Mouse (Mus musculus) midbrain, embryonic 11.5 days (tissue): ENCODE measurements around the gene Taldo1. TPM values are rescaled to one million over a fixed set of nuclear protein-coding genes. Genes with fewer than 3 reads are reported as not detected.
"Not testable (repeated sequence)": the region's sequence is repeated elsewhere in the genome, so short reads cannot be mapped to it uniquely, and the experiment has no call there.

Experiments
- ATAC-seq: fragments of 200-750 bp; cut with Nextera tagmentation; 2 replicates; pipeline ENCODE4 v1.8.0; 2017; ENCODE audit warnings: moderate TSS enrichment, moderate library complexity; ENCODE audit not compliant: low FRiP score
- DNase-seq: peaks from one replicate; pipeline ENCODE4 v3.0.0; 2015; ENCODE audit warnings: low spot score; ENCODE audit errors: missing footprints
- H3K27ac ChIP-seq: fragments of 300-500 bp; sonication (generic); 2 replicates; pipeline ENCODE4 v1.5.1; 2014; ENCODE audit warnings: low read depth, low read length
- H3K27me3 ChIP-seq: fragments of 300-500 bp; sonication (generic); 2 replicates; pipeline ENCODE4 v1.6.1; 2014; ENCODE audit warnings: mild to moderate bottlenecking, low read length, moderate library complexity, mixed read lengths; ENCODE audit not compliant: control insufficient read depth, insufficient read depth
- H3K36me3 ChIP-seq: fragments of 300-500 bp; sonication (generic); 2 replicates; pipeline ENCODE4 v1.6.1; 2014; ENCODE audit warnings: mild to moderate bottlenecking, low read length, moderate library complexity, mixed read lengths; ENCODE audit not compliant: control insufficient read depth, insufficient read depth
- H3K4me1 ChIP-seq: fragments of 300-500 bp; sonication (generic); 2 replicates; pipeline ENCODE4 v1.6.1; 2014; ENCODE audit warnings: low read length; ENCODE audit not compliant: control insufficient read depth, insufficient read depth
- H3K4me2 ChIP-seq: fragments of 300-500 bp; sonication (generic); 2 replicates; pipeline ENCODE4 v1.6.1; 2014; ENCODE audit warnings: mild to moderate bottlenecking, moderate library complexity
- H3K4me3 ChIP-seq: fragments of 300-500 bp; sonication (generic); 2 replicates; pipeline ENCODE4 v1.5.1; 2014; ENCODE audit warnings: low read depth, low read length
- H3K9ac ChIP-seq: fragments of 300-500 bp; sonication (generic); 2 replicates; pipeline ENCODE4 v1.6.1; 2014; ENCODE audit warnings: low read length
- H3K9me3 ChIP-seq: fragments of 300-500 bp; sonication (generic); 2 replicates; pipeline ENCODE4 v1.6.1; 2016; ENCODE audit warnings: low read length; ENCODE audit not compliant: control insufficient read depth
- WGBS: fragments of 180-500 bp; shearing (Covaris S2); extraction: QIAGEN DNeasy Blood & Tissue Kit; methylation state at CpG from one replicate; pipeline ENCODE4 v1.1.7; 2014; 5-methylcytosine and 5-hydroxymethylcytosine counted together
- polyA plus RNA-seq: library from polyadenylated mRNA; unstranded; fragments of >200 nt; fragmentation: Nextera tagmentation; extraction: Ambion mirVana; gene quantifications from 2 replicates; pipeline ENCODE4 v1.2.1, GENCODE M21; 2014

The Taldo1 gene
- polyA plus RNA-seq, 1 experiment from 2014 or later, result 386 TPM

DNA sequence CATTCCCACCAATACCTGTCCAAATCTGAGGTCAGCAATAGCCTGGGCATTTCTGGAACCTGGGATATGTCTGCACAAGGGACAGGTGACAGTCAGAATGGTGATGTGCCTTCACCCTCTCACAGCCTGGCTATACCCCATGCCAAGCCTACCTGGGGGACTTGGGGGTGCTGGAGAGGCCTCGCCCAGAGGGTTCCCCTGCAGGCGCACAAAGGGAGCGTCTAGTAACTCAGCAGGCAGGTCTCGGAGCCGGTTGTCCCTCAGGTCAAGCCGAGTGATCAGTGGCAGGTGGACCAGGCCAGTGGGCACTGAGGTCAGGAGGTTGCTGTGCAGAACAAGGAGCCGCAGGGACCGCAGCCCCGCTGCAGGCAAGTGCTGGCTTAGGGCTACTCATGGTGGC, 49.5 kb downstream of the Taldo1 start:
- no peak overlapping the region for H3K4me3 ChIP-seq
- 94% methylated on average over 9 of the region's 9 CpGs for WGBS
- DNase-seq (peak; percentile 69), ATAC-seq (no peak)
- H3K27ac ChIP-seq, result no peak overlapping the region
- no peak overlapping the region for H3K9ac ChIP-seq
- no peak overlapping the region for H3K4me2 ChIP-seq
- H3K4me1 ChIP-seq, result peaks cover 18% of the 10 kb centered on the region
- H3K9me3 ChIP-seq, result no peaks in the 10 kb centered on the region
- no peaks in the 10 kb centered on the region for H3K27me3 ChIP-seq
- H3K36me3 ChIP-seq, result 0 out of 2 replicates have a peak, but pooled peaks cover 2% of the 10 kb centered on the region

DNA sequence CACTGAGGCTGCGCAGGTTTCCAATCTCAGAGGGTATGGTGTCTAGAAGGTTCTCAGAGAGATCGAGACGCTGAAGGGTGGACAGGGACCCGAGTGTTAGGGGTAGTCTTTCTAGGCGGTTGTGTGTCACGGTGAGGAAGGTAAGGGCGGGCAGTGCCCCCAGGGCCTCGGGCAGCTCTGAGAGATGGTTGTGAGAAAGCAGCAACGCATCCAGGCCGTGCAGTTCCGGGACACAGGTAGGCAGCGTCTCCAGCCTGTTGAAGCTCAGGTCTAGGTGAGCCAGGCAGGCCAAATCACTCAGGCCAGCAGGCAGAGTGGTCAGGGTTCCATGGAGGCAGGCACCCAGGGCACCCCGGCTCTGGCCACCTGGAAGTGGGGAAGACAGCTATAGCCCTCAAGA, 50.2 kb downstream of the Taldo1 start:
- DNase-seq, result peak; percentile 44
- Histone ChIP-seq H3K27ac (no peak overlapping the region), H3K36me3 (0 out of 2 replicates have a peak, but pooled peaks cover 2% of the 10 kb centered on the region), H3K27me3 (no peaks in the 10 kb centered on the region), H3K9ac (peak overlapping the region; percentile 70), H3K4me1 (peaks cover 11% of the 10 kb centered on the region), H3K4me2 (peak overlapping the region; percentile 77), H3K9me3 (no peaks in the 10 kb centered on the region), H3K4me3 (no peak overlapping the region)
- WGBS, result 92% methylated on average over 13 of the region's 13 CpGs
- no peak for ATAC-seq

DNA sequence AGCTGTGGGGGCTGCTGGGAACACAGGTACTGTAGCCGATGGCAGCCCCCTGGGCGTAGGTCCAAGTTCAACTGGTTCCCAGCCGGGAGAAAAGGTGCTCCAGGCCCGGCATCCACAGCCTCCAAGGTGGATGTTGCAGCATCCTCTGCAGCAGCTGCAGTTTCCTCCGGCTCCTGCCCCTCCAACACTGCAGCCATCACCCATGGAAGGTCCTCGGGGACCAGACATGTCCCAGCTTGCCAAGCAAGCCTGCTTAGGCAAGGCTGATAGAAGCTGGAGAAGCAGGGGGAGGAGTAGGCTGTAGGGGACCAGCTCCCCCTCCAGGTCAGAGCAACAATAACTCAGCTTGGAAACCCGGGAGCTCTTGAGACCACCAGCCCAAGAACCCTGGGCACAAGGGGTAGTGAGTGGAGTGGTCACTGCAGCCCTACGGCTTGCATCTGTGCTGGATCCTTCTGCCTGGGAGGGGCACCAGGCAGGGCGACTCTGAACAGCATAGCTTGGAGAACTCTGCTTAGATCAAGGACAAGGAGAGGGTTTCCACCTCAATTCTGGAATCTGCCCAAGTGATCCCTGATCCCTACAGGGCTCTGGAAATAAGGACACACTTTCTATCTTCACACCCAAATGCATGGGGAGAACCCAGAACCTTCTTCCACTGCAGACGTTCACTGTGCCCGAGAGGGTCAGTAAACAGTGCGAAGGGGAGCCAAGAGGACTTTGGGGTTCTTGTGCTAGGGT, 51.3 kb downstream of the Taldo1 start:
- WGBS, result 23% methylated on average over 12 of the region's 12 CpGs
- Histone ChIP-seq H3K9me3 (no peaks in the 10 kb centered on the region), H3K27me3 (no peaks in the 10 kb centered on the region), H3K27ac (no peak overlapping the region), H3K4me2 (peak overlapping the region; percentile 77), H3K4me1 (peaks cover 14% of the 10 kb centered on the region), H3K9ac (peak overlapping the region; percentile 70), H3K36me3 (0 out of 2 replicates have a peak, but pooled peaks cover 2% of the 10 kb centered on the region), H3K4me3 (peak overlapping the region; percentile 43)
- ATAC-seq (no peak; the same call in 1 of the 2 replicates), DNase-seq (peak; percentile 93)

DNA sequence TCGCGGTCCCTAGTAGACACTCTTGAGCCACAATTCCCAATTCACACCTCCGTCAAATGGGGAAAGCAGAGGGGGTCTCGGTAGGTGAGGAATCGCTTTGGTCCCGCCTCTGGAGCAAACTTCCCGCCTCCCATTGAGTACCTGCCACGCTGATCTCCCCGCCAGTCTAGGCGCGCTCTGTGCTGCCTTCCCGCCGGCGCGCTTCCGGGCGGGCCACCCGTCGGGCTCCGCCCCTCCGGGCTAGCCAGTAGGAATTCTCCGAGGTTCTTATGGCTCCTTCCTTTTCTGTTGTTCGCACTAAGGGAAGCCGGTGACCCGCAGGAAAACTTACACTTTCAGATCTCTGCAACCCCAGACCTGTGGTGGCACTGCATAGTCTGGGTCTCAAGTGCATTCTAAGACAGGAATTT, 51.8 kb downstream of the Taldo1 start, which contains the start of gene Pidd1:
TSS of gene Pidd1 (minus strand) at position 198 of the 410 bp plus-strand sequence.
- H3K27ac ChIP-seq, result no peak within 1 kb of the TSS
- H3K4me1 ChIP-seq, result peaks cover 19% of the 10 kb centered on the region

DNA sequence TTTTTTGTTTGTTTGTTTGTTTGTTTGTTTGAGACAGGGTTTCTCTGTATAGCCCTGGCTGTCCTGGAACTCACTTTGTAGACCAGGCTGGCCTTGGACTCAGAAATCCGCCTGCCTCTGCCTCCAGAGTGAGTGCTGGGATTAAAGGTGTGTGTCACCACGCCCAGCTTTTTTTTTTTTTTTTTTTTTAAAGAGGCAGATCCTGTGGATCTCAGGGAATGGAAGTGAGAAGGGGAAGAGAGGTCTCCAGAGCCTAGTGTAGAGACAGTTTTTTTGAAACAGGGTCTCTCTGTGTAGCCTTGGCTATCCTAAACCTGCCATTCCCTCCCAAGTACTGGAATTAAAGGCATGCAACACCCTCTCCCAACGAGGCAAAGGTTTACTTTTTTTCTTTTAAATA, 54.4 kb downstream of the Taldo1 start:
- H3K4me2 ChIP-seq, H3K9me3 ChIP-seq, H3K27me3 ChIP-seq, H3K27ac ChIP-seq, DNase-seq, H3K4me3 ChIP-seq, ATAC-seq, H3K9ac ChIP-seq: not testable (repeated sequence)
- 92% methylated on average over 3 of the region's 3 CpGs for WGBS
- Histone ChIP-seq H3K36me3 (peaks cover 14% of the 10 kb centered on the region), H3K4me1 (peaks cover 22% of the 10 kb centered on the region)

More for the DNA sequence above, 51.8 kb downstream of the Taldo1 start, which contains the start of gene Pidd1:
- Histone ChIP-seq H3K9ac (peak within 1 kb of the TSS; percentile 70), H3K9me3 (no peaks in the 10 kb centered on the region), H3K4me2 (peak within 1 kb of the TSS; percentile 77), H3K4me3 (peak within 1 kb of the TSS; percentile 43), H3K27me3 (no peaks in the 10 kb centered on the region), H3K36me3 (peaks cover 5% of the 10 kb centered on the region; the same call in 1 of the 2 replicates)
- DNase-seq, result peak; percentile 94
- 1% methylated on average over 25 of the region's 25 CpGs for WGBS
- peak; percentile 12; the same call in 1 of the 2 replicates for ATAC-seq

DNA sequence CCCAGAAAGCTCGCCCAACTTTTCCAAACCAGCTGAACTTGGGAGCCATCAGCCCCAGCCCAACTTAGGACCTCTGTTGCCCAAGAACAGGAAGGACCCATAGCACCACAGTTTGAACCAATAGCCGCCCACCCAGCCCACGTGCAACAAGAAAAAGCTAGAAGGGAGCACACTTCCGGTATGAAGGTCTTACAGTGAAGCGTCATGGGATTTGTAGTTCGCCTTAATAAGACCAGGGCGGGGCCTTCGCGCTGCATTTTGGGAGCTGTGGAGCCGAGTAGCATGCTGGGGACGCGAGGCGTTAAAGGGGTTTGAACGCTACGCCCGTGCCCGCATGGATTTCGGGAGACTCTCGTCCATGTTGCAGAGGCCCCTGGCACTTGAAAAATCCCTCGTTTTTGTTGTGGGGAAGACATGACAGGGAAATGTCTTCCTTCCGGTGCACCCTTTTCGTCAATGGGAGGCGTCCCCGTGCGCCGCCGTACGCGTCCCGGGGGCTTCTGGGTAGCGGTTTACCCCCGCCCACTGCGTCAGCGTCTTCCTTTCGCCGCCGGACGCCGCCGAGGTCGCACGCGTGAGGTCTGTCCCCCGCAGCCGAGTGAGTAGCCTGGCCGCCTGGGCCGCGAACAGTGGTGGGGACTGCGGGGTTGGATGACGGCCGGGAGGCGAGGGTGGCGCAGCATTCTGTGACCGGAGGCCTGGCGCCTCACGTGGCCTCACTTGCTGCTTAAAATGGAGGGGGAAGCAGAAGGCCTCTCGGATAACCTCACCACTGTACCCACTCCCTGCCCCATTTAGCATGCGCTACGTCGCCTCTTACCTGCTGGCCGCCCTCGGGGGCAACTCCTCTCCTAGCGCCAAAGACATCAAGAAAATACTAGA, 55.4 kb downstream of the Taldo1 start, which contains the start of gene Rplp2:
TSS of gene Rplp2 (plus strand) at position 261 of the 882 bp plus-strand sequence.
- peaks cover 22% of the 10 kb centered on the region for H3K4me1 ChIP-seq
- peak within 1 kb of the TSS; percentile 91 for H3K9ac ChIP-seq
- peak within 1 kb of the TSS; percentile 62 for H3K27ac ChIP-seq
- no peaks in the 10 kb centered on the region for H3K27me3 ChIP-seq
- DNase-seq, result peak; percentile 99
- H3K4me3 ChIP-seq, result peak within 1 kb of the TSS; percentile 83
- peak within 1 kb of the TSS; percentile 86 for H3K4me2 ChIP-seq
- WGBS, result under 1% methylated on average over 63 of the region's 63 CpGs
- peak; percentile 91 for ATAC-seq
- peaks cover 14% of the 10 kb centered on the region for H3K36me3 ChIP-seq
- no peaks in the 10 kb centered on the region for H3K9me3 ChIP-seq

DNA sequence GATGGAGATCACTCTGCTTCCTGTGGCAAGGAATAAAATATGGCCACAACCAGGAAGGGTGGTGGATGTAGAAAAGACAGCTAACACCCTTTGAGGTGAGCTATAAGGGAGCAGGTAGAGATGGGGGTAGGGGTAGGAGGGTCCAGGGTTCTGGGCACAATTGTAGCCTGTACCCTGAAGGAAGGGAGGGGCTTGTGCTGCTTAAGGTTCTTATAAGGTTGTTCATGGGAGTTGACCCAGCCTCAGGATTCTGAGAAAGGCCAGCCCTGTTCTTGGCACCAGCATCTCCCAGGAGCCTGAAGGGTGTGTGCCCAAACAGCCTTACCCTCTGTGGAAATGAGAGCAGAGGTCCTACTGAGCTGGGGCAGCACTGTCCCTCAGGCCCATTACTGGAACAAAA, 59.9 kb downstream of the Taldo1 start:
- H3K4me2 ChIP-seq, result no peak overlapping the region
- H3K4me3 ChIP-seq, result no peak overlapping the region
- H3K4me1 ChIP-seq, result peaks cover 19% of the 10 kb centered on the region
- H3K9ac ChIP-seq, result no peak overlapping the region
- no peak for ATAC-seq
- H3K27ac ChIP-seq, result no peak overlapping the region
- 0 out of 2 replicates have a peak, but pooled peaks cover 2% of the 10 kb centered on the region for H3K27me3 ChIP-seq
- peaks cover 14% of the 10 kb centered on the region for H3K36me3 ChIP-seq
- no peak for DNase-seq
- H3K9me3 ChIP-seq, result no peaks in the 10 kb centered on the region
